Mouse (Mus musculus): Measurements from ENCODE around the gene Bicra. TPM values are rescaled to one million over a fixed set of nuclear protein-coding genes. Genes with fewer than 3 reads are reported as not detected.

Bicra gene
- total RNA-seq, 2 experiments from 2014 or later: 7.9 to 8.8 TPM

DNA sequence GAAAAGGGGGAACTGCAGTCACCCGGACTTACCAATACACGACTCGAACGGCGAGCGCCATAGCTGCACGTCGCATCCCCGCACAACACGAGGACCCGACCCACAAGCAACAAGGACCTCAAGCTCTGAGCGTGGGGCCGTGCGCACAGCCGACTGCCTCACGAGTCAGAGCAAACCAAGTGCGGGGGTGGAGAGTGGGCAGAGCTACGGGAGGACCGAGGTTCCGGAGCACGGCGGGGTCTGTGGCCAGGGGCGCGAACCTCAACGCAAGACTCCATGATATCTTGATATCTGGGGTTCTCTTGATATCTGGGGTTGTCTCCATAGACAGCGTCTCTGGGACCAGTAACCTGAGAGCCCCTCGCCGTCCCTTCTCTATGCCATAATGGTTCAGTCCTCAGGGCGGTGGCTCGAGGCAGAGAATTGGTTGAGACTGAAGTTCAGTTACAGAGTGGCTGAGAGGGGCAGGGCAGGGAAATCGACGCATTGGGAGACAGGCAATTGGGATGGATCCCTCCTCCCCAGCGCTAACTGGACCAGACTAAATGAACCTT lies 125.4 kb downstream of the Bicra start, which contains the start of gene Selenow:
Selenow (minus strand) TSS at position 183 of the 554 bp plus-strand sequence.
- peak; percentile 91 for DNase-seq
- intact Hi-C loops (cut with DNase I; ENCODE audit: low total_unique reads): no loop called here

DNA sequence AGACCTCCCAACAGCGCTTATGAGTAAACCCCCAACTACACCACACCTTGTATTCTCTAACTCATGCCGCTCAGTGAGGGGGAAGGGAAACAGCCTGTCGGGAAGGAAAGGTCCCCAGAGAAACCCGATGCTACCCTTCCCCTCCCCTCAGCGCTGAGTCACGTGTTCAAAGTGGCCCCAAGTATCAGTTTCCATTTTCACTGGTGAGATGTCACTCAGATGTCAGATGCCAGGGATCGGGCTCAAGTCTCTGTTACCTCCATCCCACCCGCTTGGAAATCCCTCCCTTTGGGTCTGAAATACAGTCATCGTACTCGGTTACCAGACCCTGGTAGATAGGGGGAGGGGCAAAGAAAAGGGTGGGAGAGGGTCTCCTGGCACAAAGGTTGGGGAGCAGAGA lies 125.9 kb downstream of the Bicra start:
- DNase-seq: peak; percentile 62

More for the DNA sequence above, 125.9 kb downstream of the Bicra start:
- intact Hi-C loops (cut with DNase I; ENCODE audit: low total_unique reads): no loop called here

Other genes starting within 250 kb of the Bicra start
- not detected for gene Obox6, start 208.2 kb downstream of the Bicra start, total RNA-seq (2021)
- not detected for gene Crx, start 168.0 kb downstream of the Bicra start, total RNA-seq (2021)
- gene Crxos, start 165.3 kb downstream of the Bicra start, total RNA-seq (2021): not detected
- 100 to 1,000 TPM; 759 to 773 TPM for gene Selenow, start 125.5 kb downstream of the Bicra start, total RNA-seq (2021)
- gene Nop53, start 101.8 kb downstream of the Bicra start, total RNA-seq (2021): 100 to 1,000 TPM; 121 to 127 TPM
- gene Ehd2, start 80.4 kb downstream of the Bicra start, total RNA-seq (2021): 100 to 1,000 TPM in 1 of 2 experiments, 10 to 100 TPM in 1; 91.3 to 101 TPM
- not detected for gene Zfp541, start 13.9 kb upstream of the Bicra start, total RNA-seq (2021)
- gene Napa, start 50.5 kb upstream of the Bicra start, total RNA-seq (2021): 100 to 1,000 TPM; 102 to 107 TPM
- gene Kptn, start 72.0 kb upstream of the Bicra start, total RNA-seq (2021): 10 to 100 TPM; 12.2 to 14.4 TPM
- gene Slc8a2, start 81.9 kb upstream of the Bicra start, total RNA-seq (2021): under 1 TPM; 0.24 to 0.25 TPM
- gene Meis3, start 127.2 kb upstream of the Bicra start, total RNA-seq (2021): 1 to 10 TPM; 2.5 to 3.1 TPM
- gene Dhx34, start 174.1 kb upstream of the Bicra start, total RNA-seq (2021): 1 to 10 TPM; 4.2 to 4.6 TPM
- gene C5ar2, start 196.2 kb upstream of the Bicra start, total RNA-seq (2021): under 1 TPM; 0.20 to 0.27 TPM
- 1 to 10 TPM; 2.6 to 3.1 TPM for gene C5ar1, start 211.6 kb upstream of the Bicra start, total RNA-seq (2021)
- 10 to 100 TPM; 11.1 to 12.4 TPM for gene Inafm1, start 225.7 kb upstream of the Bicra start, total RNA-seq (2021)
- gene Ccdc9, start 238.9 kb upstream of the Bicra start, total RNA-seq (2021): 10 to 100 TPM; 30.1 to 32.8 TPM